Mouse (Mus musculus) ES-Bruce4 (cell line): ENCODE data around the gene Mrps34.

Experiments
- EP300 ChIP-seq: IDR thresholded peaks from 2 replicates; pipeline ENCODE4 v1.6.1; 2011; ENCODE audit warnings: low read depth, low read length; ENCODE audit not compliant: insufficient read depth
- POLR2A ChIP-seq: IDR thresholded peaks from one replicate; pipeline ENCODE4 v1.8.1; 2011; ENCODE audit warnings: low read length; ENCODE audit not compliant: insufficient read depth

DNA sequence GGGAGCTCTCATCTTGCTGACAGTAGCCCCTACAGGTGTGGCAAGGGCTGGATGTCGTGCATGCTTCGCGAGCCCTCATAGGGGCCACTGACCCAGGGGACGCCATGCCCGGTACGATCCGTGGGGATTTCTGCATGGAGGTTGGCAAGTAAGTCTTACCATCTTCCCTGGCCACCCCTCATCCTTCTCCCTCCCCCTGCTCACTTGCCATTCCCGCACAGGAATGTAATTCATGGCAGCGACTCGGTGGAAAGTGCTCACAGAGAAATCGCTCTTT is 2.0 kb downstream of the Mrps34 start:
- TF ChIP-seq EP300 = no peak
- TF ChIP-seq POLR2A = no peak
